Mouse (Mus musculus): ENCODE data around the gene Stoml1. TPM values are rescaled to one million over a fixed set of nuclear protein-coding genes. Genes with fewer than 3 reads are reported as not detected.
"Not testable (repeated sequence)": the region's sequence is repeated elsewhere in the genome, so short reads cannot be mapped to it uniquely, and the experiment has no call there.

Stoml1 gene
- total RNA-seq, 2 experiments from 2014 or later, result 78.6 to 78.7 TPM

GRCm38 (mm10) chr9:58268384-58269313, 15.7 kb downstream of the Stoml1 start:
- Histone ChIP-seq H3K4me3 (no peak overlapping the region), H3K27ac (no peak overlapping the region)
- peak; percentile 81 for TF ChIP-seq CTCF (conservative IDR thresholded peaks at IDR 0.05)
- DNase-seq (ENCODE audit: low spot score in 2 of 2), result peak in 1 of 2 experiments; percentile 59

GRCm38 (mm10) chr9:58270081-58270480, 17.1 kb downstream of the Stoml1 start:
- Histone ChIP-seq H3K27ac (no peak overlapping the region), H3K4me3 (no peak overlapping the region)
- no peak for TF ChIP-seq CTCF (conservative IDR thresholded peaks at IDR 0.05)
- no peak for DNase-seq (ENCODE audit: low spot score in 2 of 2)

DNA sequence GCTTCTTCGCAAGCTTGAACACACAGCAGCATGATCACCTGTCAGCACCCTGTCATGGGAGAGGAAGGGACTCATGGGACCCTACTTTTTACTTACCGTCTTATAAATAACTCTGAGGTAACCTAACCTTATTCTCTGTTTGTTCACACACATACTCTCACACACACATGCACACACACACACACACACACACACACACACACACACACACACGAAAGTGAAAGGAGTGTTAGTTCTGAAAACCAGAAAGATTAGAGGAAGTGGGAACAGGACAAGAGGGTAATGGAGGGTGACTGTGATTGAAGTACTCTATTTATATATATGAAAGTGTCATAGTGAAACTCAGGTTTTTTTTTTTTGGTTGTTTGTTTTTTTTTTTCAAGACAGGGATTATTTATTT, 18.1 kb downstream of the Stoml1 start:
- Histone ChIP-seq H3K27ac (no peak overlapping the region), H3K4me3 (no peak overlapping the region)
- DNase-seq (ENCODE audit: low spot score in 2 of 2), result no peak
- no peak for TF ChIP-seq CTCF (conservative IDR thresholded peaks at IDR 0.05)

DNA sequence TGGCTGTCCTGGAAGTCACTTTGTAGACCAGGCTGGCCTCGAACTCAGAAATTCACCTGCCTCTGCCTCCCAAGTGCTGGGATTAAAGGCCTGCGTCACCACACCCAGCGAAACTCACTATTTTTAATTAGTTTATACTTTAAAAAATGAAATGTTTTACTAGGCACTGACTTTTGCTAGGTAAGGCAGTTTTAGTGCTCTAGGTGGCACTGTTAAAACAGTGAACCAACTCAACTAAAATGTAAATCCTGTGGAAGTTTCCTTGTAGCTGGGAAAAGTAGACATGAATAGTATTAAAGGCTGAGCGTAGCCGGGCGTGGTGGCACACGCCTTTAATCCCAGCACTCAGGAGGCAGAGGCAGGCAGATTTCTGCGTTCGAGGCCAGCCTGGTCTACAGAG, 18.6 kb downstream of the Stoml1 start:
- H3K4me3 ChIP-seq, result not testable (repeated sequence)
- peak; percentile 55 for TF ChIP-seq CTCF (conservative IDR thresholded peaks at IDR 0.05)

GRCm38 (mm10) chr9:58272068-58272541, 19.1 kb downstream of the Stoml1 start:
- Histone ChIP-seq H3K27ac (no peak overlapping the region), H3K4me3 (no peak overlapping the region)
- no peak for DNase-seq (ENCODE audit: low spot score in 2 of 2)
- TF ChIP-seq CTCF (conservative IDR thresholded peaks at IDR 0.05), result no peak

More for the DNA sequence above, 18.6 kb downstream of the Stoml1 start:
- DNase-seq (ENCODE audit: low spot score in 2 of 2); H3K27ac ChIP-seq: not testable (repeated sequence)

DNA sequence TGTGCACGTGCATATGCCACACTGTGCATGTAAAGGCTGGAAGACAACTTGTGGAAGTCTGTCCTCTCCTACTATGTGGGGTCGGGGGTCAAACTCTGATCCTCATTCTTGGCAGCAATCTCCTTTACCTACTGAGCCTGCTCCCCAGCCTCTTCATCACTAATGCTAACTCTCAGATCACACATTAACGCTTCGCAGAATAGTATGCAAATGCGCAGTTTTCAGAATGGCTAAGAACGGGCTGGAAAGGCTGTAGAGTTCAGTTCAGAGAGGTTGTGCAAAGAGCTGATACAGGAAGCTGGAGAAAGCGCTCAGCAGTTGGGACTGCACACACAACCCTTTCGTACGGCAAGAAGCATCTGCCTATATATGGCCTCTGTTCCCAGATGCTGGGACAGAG, 19.9 kb downstream of the Stoml1 start:
- DNase-seq (ENCODE audit: low spot score in 2 of 2), result no peak
- Histone ChIP-seq H3K27ac (no peak overlapping the region), H3K4me3 (no peak overlapping the region)
- TF ChIP-seq CTCF (conservative IDR thresholded peaks at IDR 0.05), result no peak

- H3K27ac ChIP-seq, result no peak overlapping the region
- H3K4me3 ChIP-seq, result no peak overlapping the region
- DNase-seq (ENCODE audit: low spot score in 2 of 2), result no peak
- no peak for TF ChIP-seq CTCF (conservative IDR thresholded peaks at IDR 0.05)
Measured at GRCm38 (mm10) chr9:58274101-58274604, 21.2 kb downstream of the Stoml1 start.

GRCm38 (mm10) chr9:58274626-58275025, 21.7 kb downstream of the Stoml1 start:
- TF ChIP-seq CTCF (conservative IDR thresholded peaks at IDR 0.05), result no peak
- DNase-seq (ENCODE audit: low spot score in 2 of 2), result no peak
- Histone ChIP-seq H3K27ac (no peak overlapping the region; the same call in 1 of the 2 replicates), H3K4me3 (no peak overlapping the region)

- Histone ChIP-seq H3K27ac (peak overlapping the region; percentile 67; the same call in 1 of the 2 replicates), H3K4me3 (no peak overlapping the region)
- TF ChIP-seq CTCF (conservative IDR thresholded peaks at IDR 0.05), result no peak
- no peak for DNase-seq (ENCODE audit: low spot score in 2 of 2)
Measured at GRCm38 (mm10) chr9:58275115-58275774, 22.3 kb downstream of the Stoml1 start.

- peak overlapping the region; percentile 67; the same call in 1 of the 2 replicates for H3K27ac ChIP-seq
- no peak for DNase-seq (ENCODE audit: low spot score in 2 of 2)
- TF ChIP-seq CTCF (conservative IDR thresholded peaks at IDR 0.05), result no peak
- H3K4me3 ChIP-seq, result no peak overlapping the region
Measured at GRCm38 (mm10) chr9:58275797-58276196, 22.8 kb downstream of the Stoml1 start.

DNA sequence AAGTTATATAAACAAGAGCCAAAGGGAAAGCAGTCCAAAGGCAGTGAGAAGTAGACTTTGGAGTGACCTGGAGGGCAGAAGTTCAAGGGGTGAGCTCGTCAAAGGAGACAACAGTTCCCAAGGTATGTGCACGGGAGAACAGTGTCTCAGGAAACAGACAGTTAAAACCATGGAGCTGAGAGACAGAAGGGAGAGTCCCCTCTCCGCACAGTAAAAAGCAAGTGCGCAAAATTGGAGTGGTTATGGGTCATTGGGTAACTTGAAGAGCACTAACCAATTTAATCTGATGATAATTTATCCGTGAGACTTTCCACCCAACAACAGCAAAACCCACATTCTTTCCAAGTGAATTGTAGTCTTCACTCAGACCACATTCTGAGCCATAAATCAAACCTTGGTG, 23.4 kb downstream of the Stoml1 start:
- DNase-seq (ENCODE audit: low spot score in 2 of 2), result no peak
- no peak overlapping the region for H3K27ac ChIP-seq
- TF ChIP-seq CTCF (conservative IDR thresholded peaks at IDR 0.05), result no peak
- no peak overlapping the region for H3K4me3 ChIP-seq

GRCm38 (mm10) chr9:58278313-58278712, 25.3 kb downstream of the Stoml1 start:
- no peak for DNase-seq (ENCODE audit: low spot score in 2 of 2)
- TF ChIP-seq CTCF (conservative IDR thresholded peaks at IDR 0.05), result no peak
- no peak overlapping the region for H3K4me3 ChIP-seq
- H3K27ac ChIP-seq, result no peak overlapping the region
